Mouse (Mus musculus): ENCODE results near the gene Wfdc9.

GRCm38 (mm10) chr2:164603482-164603881 lies 52.9 kb downstream of the Wfdc9 start:
- TF ChIP-seq CTCF (IDR thresholded peaks at IDR 0.05; ENCODE audit: insufficient read depth, low read length) (no peak), POLR2A (IDR thresholded peaks at IDR 0.05; ENCODE audit: borderline replicate concordance, extremely low read depth, low read depth, low read length) (no peak)

All from lung, adult 2 months (tissue).